Mouse (Mus musculus) cerebellum, adult 2 months (tissue): ENCODE results near the gene Gm17018. TPM values are rescaled to one million over a fixed set of nuclear protein-coding genes. Genes with fewer than 3 reads are reported as not detected.

Source experiments
- DNase-seq, 2 experiments: peaks; one replicate each; pipeline ENCODE4 v3.0.0; 2021
- H3K27ac ChIP-seq: fragments of 200-500 bp; 2 replicates; pipeline ENCODE4 v1.5.1; 2012; ENCODE audit warnings: low read length, control low read depth, inconsistent platforms; ENCODE audit not compliant: insufficient read depth
- H3K27me3 ChIP-seq: fragments of 200-500 bp; 2 replicates; pipeline ENCODE4 v1.6.1; 2012; ENCODE audit warnings: inconsistent platforms, mild to moderate bottlenecking, low read length, moderate library complexity; ENCODE audit not compliant: control insufficient read depth, insufficient read depth
- H3K4me1 ChIP-seq: fragments of 200-500 bp; 2 replicates; pipeline ENCODE4 v1.6.1; 2011; ENCODE audit warnings: low read length; ENCODE audit not compliant: control insufficient read depth, insufficient read depth
- H3K4me3 ChIP-seq: fragments of 200-500 bp; replicated peaks from 2 replicates; pipeline ENCODE3; 2011; ENCODE audit warnings: mild to moderate bottlenecking, low read depth, low read length, control low read depth; ENCODE audit not compliant: insufficient read depth
- CTCF ChIP-seq: fragments of 200-500 bp; IDR thresholded peaks from 2 replicates; pipeline ENCODE4 v1.5.1; 2011; ENCODE audit warnings: low read depth, mild to moderate bottlenecking, control low read depth, low read length, moderate library complexity, borderline replicate concordance; ENCODE audit not compliant: insufficient read depth
- POLR2A ChIP-seq: fragments of 200-500 bp; IDR thresholded peaks from 2 replicates; pipeline ENCODE4 v1.6.1; 2011; ENCODE audit warnings: low read length, control low read depth, borderline replicate concordance; ENCODE audit not compliant: insufficient read depth
- WGBS: fragments of 180-500 bp; shearing (Covaris S2); methylation state at CpG from one replicate; pipeline ENCODE4 v1.1.7; 2018; 5-methylcytosine and 5-hydroxymethylcytosine counted together
- polyA plus RNA-seq: library from polyadenylated mRNA; depleted of rRNA; stranded (reverse); fragments of >200 nt; gene quantifications from 2 replicates; pipeline ENCODE4 v1.2.3, GENCODE M21; 2012

Gm17018 gene
- polyA plus RNA-seq, 1 experiment = 56.7 TPM

- 14% methylated on average over 5 of the region's 5 CpGs for WGBS
- no peak overlapping the region for H3K27ac ChIP-seq
Observed at GRCm38 (mm10) chr19:45610823-45611222, 50.4 kb downstream of the Gm17018 start.

GRCm38 (mm10) chr19:45614375-45614774, 54.0 kb downstream of the Gm17018 start:
- Histone ChIP-seq H3K27ac (no peak overlapping the region), H3K4me3 (no peak overlapping the region), H3K27me3 (no peaks in the 10 kb centered on the region), H3K4me1 (peaks cover 20% of the 10 kb centered on the region)
- no peak for TF ChIP-seq CTCF
- no peak for TF ChIP-seq POLR2A
- DNase-seq = peak; percentile 33 to 44
- WGBS = 46% methylated on average over 8 of the region's 8 CpGs

More at GRCm38 (mm10) chr19:45610823-45611222, 50.4 kb downstream of the Gm17018 start:
- H3K27me3 ChIP-seq = no peaks in the 10 kb centered on the region
- TF ChIP-seq CTCF (no peak), POLR2A (no peak)
- peak; percentile 39 to 65 for DNase-seq
- no peak overlapping the region for H3K4me3 ChIP-seq
- peaks cover 19% of the 10 kb centered on the region for H3K4me1 ChIP-seq

- TF ChIP-seq POLR2A = no peak
- no peak for TF ChIP-seq CTCF
- 43% methylated on average over 3 of the region's 3 CpGs for WGBS
- H3K27me3 ChIP-seq = no peaks in the 10 kb centered on the region
- peaks cover 20% of the 10 kb centered on the region for H3K4me1 ChIP-seq
- DNase-seq = peak; percentile 34 to 46
- no peak overlapping the region for H3K27ac ChIP-seq
- no peak overlapping the region for H3K4me3 ChIP-seq
Observed at GRCm38 (mm10) chr19:45614928-45615327, 54.5 kb downstream of the Gm17018 start.

GRCm38 (mm10) chr19:45615415-45616213, 55.2 kb downstream of the Gm17018 start:
- H3K4me1 ChIP-seq = peaks cover 20% of the 10 kb centered on the region
- no peak overlapping the region for H3K27ac ChIP-seq
- TF ChIP-seq CTCF (no peak), POLR2A (no peak)
- 62% methylated on average over 12 of the region's 12 CpGs for WGBS
- H3K27me3 ChIP-seq = no peaks in the 10 kb centered on the region
- H3K4me3 ChIP-seq = no peak overlapping the region
- no peak for DNase-seq

- TF ChIP-seq POLR2A (no peak), CTCF (no peak)
- DNase-seq = no peak
- WGBS = 58% methylated on average over 4 of the region's 4 CpGs
- Histone ChIP-seq H3K4me1 (peaks cover 15% of the 10 kb centered on the region), H3K27me3 (no peaks in the 10 kb centered on the region), H3K4me3 (no peak overlapping the region), H3K27ac (no peak overlapping the region)
Observed at GRCm38 (mm10) chr19:45616214-45616518, 55.8 kb downstream of the Gm17018 start.

GRCm38 (mm10) chr19:45616735-45617134, 56.3 kb downstream of the Gm17018 start:
- Histone ChIP-seq H3K4me3 (no peak overlapping the region), H3K27ac (no peak overlapping the region)
- WGBS = 64% methylated on average over 7 of the region's 7 CpGs

GRCm38 (mm10) chr19:45618184-45618583, 57.8 kb downstream of the Gm17018 start:
- TF ChIP-seq POLR2A = no peak
- TF ChIP-seq CTCF = no peak
- H3K27ac ChIP-seq = no peak overlapping the region
- no peak overlapping the region for H3K4me3 ChIP-seq
- WGBS = 85% methylated on average over 6 of the region's 6 CpGs
- DNase-seq = no peak
- peaks cover 15% of the 10 kb centered on the region for H3K4me1 ChIP-seq
- no peaks in the 10 kb centered on the region for H3K27me3 ChIP-seq

More at GRCm38 (mm10) chr19:45616735-45617134, 56.3 kb downstream of the Gm17018 start:
- no peaks in the 10 kb centered on the region for H3K27me3 ChIP-seq
- peaks cover 15% of the 10 kb centered on the region for H3K4me1 ChIP-seq
- no peak for DNase-seq
- TF ChIP-seq CTCF (no peak), POLR2A (no peak)

GRCm38 (mm10) chr19:45619744-45620501, 59.5 kb downstream of the Gm17018 start:
- TF ChIP-seq POLR2A (no peak), CTCF (no peak)
- no peak overlapping the region for H3K4me3 ChIP-seq
- 93% methylated on average over 14 of the region's 14 CpGs for WGBS
- H3K4me1 ChIP-seq = peaks cover 13% of the 10 kb centered on the region
- no peaks in the 10 kb centered on the region for H3K27me3 ChIP-seq
- no peak for DNase-seq
- no peak overlapping the region for H3K27ac ChIP-seq
